Mouse (Mus musculus) spleen, adult 2 months (tissue): ENCODE measurements around the gene Agbl1.

Source experiments
- CTCF ChIP-seq: fragments of 200-500 bp; IDR thresholded peaks from 2 replicates; pipeline ENCODE4 v1.5.1; 2011; ENCODE audit warnings: mild to moderate bottlenecking, inconsistent platforms; ENCODE audit not compliant: insufficient read depth, insufficient read length, insufficient replicate concordance; ENCODE audit errors: extremely low read depth
- POLR2A ChIP-seq: fragments of 200-500 bp; IDR thresholded peaks from 2 replicates; pipeline ENCODE4 v1.6.1; 2011; ENCODE audit warnings: low read depth, low read length, inconsistent platforms

GRCm38 (mm10) chr7:77076033-77076432 lies 846.3 kb downstream of the Agbl1 start:
- TF ChIP-seq CTCF (no peak), POLR2A (no peak)
